Mouse (Mus musculus) cortical plate, adult 2 months (tissue): ENCODE measurements around the gene Tspan4.

Source experiments
- CTCF ChIP-seq: fragments of 200-500 bp; IDR thresholded peaks from 2 replicates; pipeline ENCODE4 v1.5.1; 2011; ENCODE audit warnings: mild to moderate bottlenecking, control low read depth, low read length; ENCODE audit not compliant: insufficient read depth; ENCODE audit errors: extremely low read depth
- POLR2A ChIP-seq: fragments of 200-500 bp; IDR thresholded peaks from 2 replicates; pipeline ENCODE4 v1.6.1; 2011; ENCODE audit warnings: mild to moderate bottlenecking, low read length, control low read depth; ENCODE audit not compliant: insufficient read depth; ENCODE audit errors: extremely low read depth

DNA sequence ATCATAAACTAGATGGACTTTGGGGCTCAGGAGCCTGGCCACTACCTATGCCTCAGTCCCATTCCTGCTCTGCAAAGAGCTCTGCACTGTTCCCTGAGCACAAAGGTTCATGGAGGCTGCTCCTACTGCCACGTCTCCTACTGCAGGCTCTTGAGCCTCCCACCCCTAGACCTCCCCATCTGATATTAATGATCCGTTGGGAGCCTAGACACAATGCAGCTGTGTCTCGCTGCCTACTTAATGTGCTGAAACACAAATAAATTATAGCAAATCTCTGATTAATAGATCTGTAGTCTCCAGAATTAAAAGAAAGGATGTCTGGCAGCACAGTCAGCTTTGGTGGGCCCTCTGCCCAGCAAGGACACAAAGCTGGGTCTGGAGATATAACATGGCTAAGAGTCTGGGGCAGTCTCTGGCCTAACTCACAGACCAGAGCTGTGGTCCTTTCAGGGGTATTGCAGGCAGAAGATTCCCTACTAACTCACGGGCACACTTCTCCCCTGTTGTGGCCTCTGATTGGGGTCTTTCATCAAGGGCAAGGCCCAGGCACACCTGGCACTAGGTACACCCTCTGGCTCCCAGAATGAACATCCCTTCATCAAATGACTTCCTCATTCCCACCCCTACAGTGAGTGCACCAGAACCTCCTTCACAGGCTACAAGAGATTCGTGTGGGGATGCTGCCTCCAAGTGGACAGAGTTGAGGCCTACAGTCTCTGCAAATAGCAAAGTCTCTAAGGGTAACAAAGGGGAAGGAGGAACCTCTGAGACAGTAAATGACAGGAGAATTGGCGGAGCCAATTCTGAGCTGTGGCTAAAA, 49.9 kb downstream of the Tspan4 start:
- TF ChIP-seq CTCF, result peak; percentile 95
- no peak for TF ChIP-seq POLR2A
